Mouse (Mus musculus) embryonic stem cell, embryonic (primary cell): ENCODE data around the gene Rbpms2.

Experiments
- CTCF ChIA-PET, 4 experiments: fragments of 300-600 bp in 2 of 4; fragments of 350-600 bp in 2 of 4; sonication (Branson Sonifier 250); formaldehyde crosslinking; loops; one replicate each; lab custom pipeline; 2022; ENCODE audit warnings: inconsistent platforms in 2 of 4; lab: Charles Lee
- POLR2A ChIA-PET, 4 experiments: fragments of 300-600 bp in 2 of 4; fragments of 350-600 bp in 2 of 4; sonication (Branson Sonifier 250); formaldehyde crosslinking; loops; one replicate each; lab custom pipeline; 2022; ENCODE audit warnings: antibody characterized with exemption in 4 of 4, inconsistent platforms in 1 of 4; lab: Charles Lee

Rbpms2 gene

DNA sequence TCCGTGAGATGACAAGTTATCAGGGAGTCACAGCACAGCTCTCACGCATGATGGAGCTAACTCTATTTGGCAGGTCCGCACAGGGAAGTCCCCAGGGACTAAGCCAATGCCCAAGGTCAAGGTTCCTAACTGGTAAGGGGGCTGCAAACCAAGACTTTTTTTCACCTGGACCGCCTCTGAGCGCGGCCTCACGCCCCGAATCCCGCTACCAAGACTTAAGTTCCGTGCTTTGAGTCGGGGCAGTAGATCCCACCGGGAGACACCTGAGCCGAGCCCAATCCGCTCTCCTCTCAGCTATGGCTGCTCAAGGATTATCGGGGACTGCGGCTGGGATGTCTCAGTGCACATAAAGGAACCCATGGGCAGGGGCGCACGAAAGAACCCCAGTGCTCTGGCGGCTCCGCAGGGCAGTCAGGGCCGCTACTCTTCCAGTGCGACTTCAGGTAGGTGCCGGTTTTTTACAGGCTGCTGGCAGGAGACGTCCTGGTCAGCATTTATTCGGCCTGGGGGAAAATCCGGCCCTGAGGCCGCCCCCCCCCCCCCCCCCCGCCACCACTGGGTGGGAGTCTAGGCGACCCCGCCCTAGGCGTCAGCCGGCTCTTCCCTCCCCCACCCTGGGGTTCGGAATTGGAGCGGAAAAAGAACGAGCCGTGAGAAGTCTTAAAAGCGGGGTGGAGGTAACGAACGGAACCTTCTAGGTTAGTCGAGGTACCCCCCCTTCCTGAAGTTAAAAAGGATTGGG is at the start of gene Rbpms2:
Gene Rbpms2, plus strand, starts transcription at position 624 of the 742 bp plus-strand sequence.
- POLR2A ChIA-PET = interaction anchor here in 3 of 4 experiments (0.7 to 23.9 kb wide), 34 partner anchors 9 to 198 kb away, joined by 3 to 590 read pairs (median 6); partner anchors contain the start of genes Oaz2 (in 1 of the 3), Plekho2 (in 1 of the 3) and Zfp609 (in 1 of the 3)
- CTCF ChIA-PET = interaction anchor here (0.5 to 1.6 kb wide), 9 partner anchors 8 to 275 kb away, joined by 3 to 9 read pairs (median 4); no protein-coding TSS in a partner anchor

DNA sequence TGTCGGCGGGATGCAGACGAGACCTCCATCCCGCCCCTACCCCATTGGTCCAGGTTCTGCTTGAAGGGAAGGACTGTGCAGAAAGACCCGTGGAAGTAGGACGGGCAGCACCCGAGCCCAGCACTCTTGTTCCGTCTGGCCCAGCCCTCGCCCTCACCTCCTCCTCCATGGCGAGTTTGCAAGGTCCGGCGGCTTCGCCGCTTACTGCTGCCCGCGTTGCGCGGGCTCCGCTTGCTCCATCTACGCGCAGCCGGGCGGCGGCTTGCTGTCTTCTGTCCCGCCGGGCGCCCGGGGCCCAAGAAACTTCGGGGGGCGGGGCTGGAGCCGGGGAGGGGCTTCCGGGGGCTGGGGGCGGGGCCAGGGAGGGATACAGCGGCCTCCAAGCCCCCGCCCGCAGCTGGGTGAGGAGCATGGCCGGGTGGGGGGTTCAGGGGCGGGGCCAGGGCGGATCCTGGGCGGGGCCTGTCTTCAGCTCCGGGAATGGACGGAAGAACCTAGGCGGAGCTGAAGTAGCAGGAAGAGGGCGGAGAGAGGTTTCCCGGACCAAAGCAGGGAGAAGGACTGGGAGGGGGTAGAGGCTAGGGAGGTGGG is 49.6 kb upstream of the Rbpms2 start, which contains the start of gene Plekho2:
Gene Plekho2, minus strand, starts transcription at position 260 of the 591 bp plus-strand sequence.
- ChIA-PET CTCF (interaction anchor here (0.5 to 2.5 kb wide), 56 partner anchors 9 to 934 kb away, joined by 3 to 54 read pairs (median 5); partner anchors contain the start of genes Mtfmt (in 2 of the 4), Ankdd1a (in 1 of the 4), Fbxl22 (in 1 of the 4) and Spg21 (in 1 of the 4)), POLR2A (interaction anchor here in 3 of 4 experiments (0.6 to 2.9 kb wide), 63 partner anchors 9 to 1237 kb away, joined by 3 to 42 read pairs (median 5); partner anchors contain the start of genes Mtfmt (in 3 of the 3), Ankdd1a (in 1 of the 3), Hacd3 (in 1 of the 3) and Pdcd7 (in 1 of the 3))

DNA sequence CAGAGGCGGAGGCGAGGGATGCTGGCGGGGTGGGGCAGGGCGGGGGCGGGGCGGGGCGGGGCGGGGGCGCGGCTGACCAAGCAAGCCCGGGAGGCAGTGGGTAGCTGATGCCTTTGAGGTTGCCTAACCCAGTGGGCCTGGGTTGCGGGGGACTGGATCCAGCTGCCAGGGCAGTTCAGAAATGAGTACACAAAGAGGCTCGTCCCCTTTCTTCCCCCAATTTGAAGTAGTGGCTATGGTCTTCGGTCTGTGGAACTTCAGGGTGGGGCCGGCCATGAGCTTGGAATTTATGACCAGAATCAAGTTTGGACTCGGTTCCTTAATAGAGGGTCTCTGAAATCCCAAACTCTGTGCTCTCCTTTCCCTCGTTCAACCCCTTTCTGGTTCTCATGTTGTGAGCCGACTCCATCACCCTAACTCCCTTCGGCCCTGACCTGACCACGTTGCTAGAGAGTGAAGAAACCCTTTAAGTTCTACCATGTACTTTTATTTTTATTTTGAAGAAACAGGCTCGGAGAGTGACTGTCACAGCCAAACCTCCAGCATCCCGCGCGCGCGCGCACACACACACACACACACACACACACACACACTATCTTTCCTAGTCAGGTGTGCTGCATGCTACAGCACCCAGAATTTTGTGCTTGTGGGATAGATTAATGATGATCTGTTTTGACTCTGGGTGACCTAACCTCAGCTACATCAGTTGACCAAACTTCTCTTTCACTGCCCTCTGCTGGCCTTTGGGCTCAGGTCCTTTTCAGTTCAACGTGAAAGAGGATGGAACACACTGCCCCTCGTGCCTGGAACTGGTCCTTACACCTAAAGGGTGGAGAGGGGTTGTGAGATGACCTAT is 48.8 kb upstream of the Rbpms2 start:
- POLR2A ChIA-PET = interaction anchor here in 3 of 4 experiments (0.6 to 2.9 kb wide), 65 partner anchors 8 to 1238 kb away, joined by 3 to 42 read pairs (median 5); partner anchors contain the start of genes Mtfmt (in 3 of the 3), Ankdd1a (in 1 of the 3), Hacd3 (in 1 of the 3) and Pdcd7 (in 1 of the 3)

DNA sequence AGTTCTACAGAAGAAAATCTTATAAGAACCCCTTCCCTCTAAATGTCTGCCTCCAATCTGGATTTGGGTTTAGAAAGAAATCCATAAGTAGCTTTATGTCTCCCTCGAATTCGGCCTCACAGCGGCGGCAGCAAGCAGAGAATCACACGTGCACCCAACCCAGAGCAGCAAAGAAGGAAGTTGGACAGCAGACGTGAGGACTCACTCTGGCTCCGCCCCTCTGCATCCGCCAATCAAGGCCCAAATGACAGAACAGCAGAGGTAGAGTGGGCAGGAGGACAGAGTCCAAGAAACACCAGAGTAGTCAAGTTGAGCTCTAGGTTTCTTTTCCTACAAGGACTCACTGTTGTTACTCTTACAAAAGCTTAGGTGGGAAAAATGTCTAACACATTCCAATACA is 46.4 kb upstream of the Rbpms2 start:
- ChIA-PET POLR2A (interaction anchor here in 3 of 4 experiments (0.6 to 2.7 kb wide), 18 partner anchors 10 to 152 kb away, joined by 3 to 23 read pairs (median 3); partner anchors contain the start of gene Mtfmt (in 1 of the 3)), CTCF (interaction anchor here in 3 of 4 experiments (0.7 to 2.5 kb wide), 7 partner anchors 11 to 147 kb away, joined by 4 to 9 read pairs (median 5); partner anchors contain the start of genes Ankdd1a (in 1 of the 3) and Mtfmt (in 1 of the 3))

More for the DNA sequence above, 48.8 kb upstream of the Rbpms2 start:
- CTCF ChIA-PET = interaction anchor here (0.5 to 2.5 kb wide), 61 partner anchors 8 to 1196 kb away, joined by 3 to 54 read pairs (median 4); partner anchors contain the start of genes Mtfmt (in 2 of the 4), Ankdd1a (in 1 of the 4), Fbxl22 (in 1 of the 4) and Spg21 (in 1 of the 4)

DNA sequence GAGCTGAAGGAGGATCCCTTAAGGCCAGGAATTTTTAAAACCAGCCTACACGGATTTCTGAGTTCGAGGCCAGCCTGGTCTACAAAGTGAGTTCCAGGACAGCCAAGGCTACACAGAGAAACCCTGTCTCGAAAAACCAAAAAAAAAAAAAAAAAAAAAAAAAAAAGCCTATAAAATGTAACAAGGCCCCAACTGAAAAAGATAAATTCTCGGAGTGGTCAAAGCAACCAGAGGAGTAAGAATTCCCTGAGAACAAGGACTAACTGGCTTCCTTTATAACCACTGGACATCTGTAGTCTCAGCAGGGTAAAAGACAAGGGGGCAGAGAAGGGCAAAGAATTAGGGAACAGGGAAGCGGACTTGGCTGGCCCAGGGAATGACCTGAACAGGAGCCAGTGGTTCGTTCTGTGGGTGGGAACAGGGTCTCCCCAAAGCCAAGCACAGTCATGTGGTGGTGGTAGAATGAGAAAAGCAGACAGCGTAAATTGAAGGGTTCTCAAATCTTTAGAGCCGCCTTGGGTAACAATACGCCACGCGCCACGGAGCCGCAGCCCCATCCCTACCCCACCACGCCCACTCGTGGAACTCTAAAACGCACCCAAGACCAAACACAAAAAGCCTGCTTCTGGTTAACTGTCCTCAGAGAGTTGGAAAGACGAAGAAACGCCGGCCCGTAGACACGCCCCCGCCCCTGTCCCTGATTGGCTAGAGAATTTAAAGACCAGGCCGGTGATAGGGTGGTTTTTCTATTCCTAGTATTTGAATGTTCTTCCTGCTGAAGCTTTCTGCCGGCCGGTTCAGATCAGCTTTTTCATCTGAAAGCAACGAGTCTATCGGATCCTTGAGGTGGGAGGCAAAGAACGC is 42.8 kb upstream of the Rbpms2 start, which contains the start of gene Pif1:
Gene Pif1, plus strand, starts transcription at position 755 of the 864 bp plus-strand sequence.
- ChIA-PET CTCF (interaction anchor here (0.6 to 5.9 kb wide), 8 partner anchors 12 to 151 kb away, joined by 3 to 56 read pairs (median 4); partner anchors contain the start of gene Mtfmt (in 2 of the 4)), POLR2A (interaction anchor here (0.5 to 3.6 kb wide), 43 partner anchors 9 to 926 kb away, joined by 3 to 26 read pairs (median 3); partner anchors contain the start of genes Spg21 (in 2 of the 4), Mtfmt (in 1 of the 4) and Oaz2 (in 1 of the 4))

DNA sequence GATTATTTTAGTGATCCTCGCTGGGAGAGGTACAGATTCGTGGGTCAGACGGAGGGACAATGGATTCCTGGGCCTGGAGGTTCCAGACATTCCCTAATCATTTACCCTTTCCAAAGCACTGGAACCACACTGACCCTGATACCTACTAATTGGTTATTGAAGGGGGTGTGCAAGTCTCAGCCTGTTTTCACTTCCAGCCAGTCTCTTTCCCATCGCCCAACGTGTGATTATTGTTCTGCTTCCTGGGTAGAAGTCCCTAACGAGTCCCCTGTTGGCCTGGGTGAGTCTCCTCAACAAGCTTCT is 42.2 kb upstream of the Rbpms2 start:
- ChIA-PET POLR2A (interaction anchor here (0.6 to 3.6 kb wide), 42 partner anchors 9 to 925 kb away, joined by 3 to 26 read pairs (median 4); partner anchors contain the start of genes Spg21 (in 2 of the 4), Mtfmt (in 1 of the 4) and Oaz2 (in 1 of the 4)), CTCF (interaction anchor here (0.5 to 5.9 kb wide), 9 partner anchors 11 to 152 kb away, joined by 3 to 56 read pairs (median 6); partner anchors contain the start of gene Mtfmt (in 2 of the 4))

DNA sequence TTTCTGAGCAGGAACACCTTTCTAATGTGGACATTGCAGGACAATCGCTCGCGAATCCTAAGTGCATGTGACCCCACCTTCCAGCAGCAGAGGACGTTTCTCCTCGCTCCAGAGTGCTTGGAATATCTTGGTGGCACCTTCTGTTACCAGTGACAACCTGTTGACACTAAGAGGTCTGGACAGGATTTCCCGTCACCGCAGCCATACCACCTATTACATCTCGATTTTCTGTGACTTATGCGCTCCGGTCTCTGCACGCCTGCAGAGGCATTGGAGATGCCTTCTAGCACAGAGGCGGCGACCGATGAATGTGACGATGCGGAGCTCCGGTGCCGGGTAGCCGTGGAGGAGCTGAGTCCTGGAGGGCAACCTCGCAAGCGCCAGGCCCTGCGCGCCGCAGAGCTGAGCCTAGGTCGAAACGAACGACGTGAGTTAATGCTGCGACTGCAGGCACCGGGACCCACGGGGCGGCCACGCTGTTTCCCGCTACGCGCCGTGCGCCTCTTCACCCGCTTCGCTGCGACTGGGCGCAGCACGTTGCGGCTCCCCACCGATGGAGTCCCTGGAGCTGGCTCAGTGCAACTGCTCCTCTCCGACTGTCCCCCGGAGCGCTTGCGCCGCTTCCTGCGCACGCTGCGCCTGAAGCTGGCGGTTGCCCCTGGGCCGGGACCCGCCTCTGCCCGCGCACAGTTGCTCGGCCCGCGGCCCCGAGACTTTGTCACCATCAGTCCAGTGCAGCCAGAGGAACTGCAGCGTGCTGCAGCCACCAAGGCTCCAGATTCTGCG is 41.7 kb upstream of the Rbpms2 start:
- ChIA-PET POLR2A (interaction anchor here (0.5 to 3.6 kb wide), 62 partner anchors 8 to 1567 kb away, joined by 3 to 26 read pairs (median 4); partner anchors contain the start of genes Plekho2 (in 2 of the 4), Mtfmt (in 1 of the 4), Oaz2 (in 1 of the 4) and Spg21 (in 1 of the 4)), CTCF (interaction anchor here (0.5 to 5.9 kb wide), 17 partner anchors 11 to 321 kb away, joined by 3 to 56 read pairs (median 5); partner anchors contain the start of genes Csnk1g1 (in 1 of the 4), Mtfmt (in 1 of the 4) and Trip4 (in 1 of the 4))

DNA sequence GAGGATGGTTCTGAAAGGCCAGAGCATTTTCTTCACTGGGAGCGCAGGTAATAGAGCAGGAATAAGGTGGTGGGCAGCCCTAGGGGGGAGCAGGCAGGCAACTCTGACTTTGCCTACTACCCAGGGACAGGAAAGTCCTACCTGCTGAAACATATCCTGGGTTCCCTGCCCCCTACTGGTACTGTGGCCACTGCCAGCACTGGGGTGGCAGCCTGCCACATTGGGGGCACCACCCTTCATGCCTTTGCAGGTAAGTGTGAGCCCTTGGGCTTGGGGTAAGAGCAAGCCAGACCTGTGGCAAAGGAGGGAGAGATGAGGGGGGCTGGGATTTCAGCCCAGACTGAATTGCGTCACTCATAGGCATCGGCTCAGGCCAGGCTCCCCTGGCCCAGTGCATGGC is 40.4 kb upstream of the Rbpms2 start:
- ChIA-PET POLR2A (interaction anchor here in 3 of 4 experiments (0.5 to 3.6 kb wide), 17 partner anchors 8 to 758 kb away, joined by 3 to 26 read pairs (median 6); partner anchors contain the start of genes Plekho2 (in 2 of the 3) and Oaz2 (in 1 of the 3)), CTCF (interaction anchor here (0.5 to 5.9 kb wide), 12 partner anchors 9 to 1418 kb away, joined by 3 to 56 read pairs (median 5); partner anchors contain the start of gene Plekho2 (in 1 of the 4))

DNA sequence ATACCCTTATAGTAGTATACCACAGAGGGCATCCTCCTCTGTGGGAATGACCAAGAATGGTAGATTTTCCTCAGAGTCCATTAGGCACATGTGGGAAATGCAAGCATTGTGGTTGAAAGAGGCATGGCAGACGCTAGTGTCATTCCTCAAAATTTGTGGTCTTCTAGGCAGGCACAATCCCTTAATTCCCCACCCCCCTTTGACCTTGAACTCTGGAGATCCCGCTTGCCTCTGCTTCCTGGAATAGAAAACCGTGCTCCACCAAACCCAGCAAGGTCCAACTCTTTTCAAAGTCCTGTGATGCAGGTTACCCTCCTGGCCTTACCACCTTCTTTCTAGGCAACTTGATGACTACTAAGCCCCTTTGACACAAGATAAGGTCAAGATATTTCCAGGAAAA is 36.7 kb upstream of the Rbpms2 start:
- ChIA-PET CTCF (interaction anchor here (0.6 to 2.2 kb wide), 8 partner anchors 10 to 203 kb away, joined by 4 to 9 read pairs (median 6); partner anchors contain the start of gene Mtfmt (in 1 of the 4)), POLR2A (interaction anchor here in 3 of 4 experiments (0.5 to 15.0 kb wide), 27 partner anchors 9 to 1645 kb away, joined by 3 to 240 read pairs (median 4); partner anchors contain the start of genes Plekho2 (in 3 of the 3), Mtfmt (in 1 of the 3), Oaz2 (in 1 of the 3) and Spg21 (in 1 of the 3))

DNA sequence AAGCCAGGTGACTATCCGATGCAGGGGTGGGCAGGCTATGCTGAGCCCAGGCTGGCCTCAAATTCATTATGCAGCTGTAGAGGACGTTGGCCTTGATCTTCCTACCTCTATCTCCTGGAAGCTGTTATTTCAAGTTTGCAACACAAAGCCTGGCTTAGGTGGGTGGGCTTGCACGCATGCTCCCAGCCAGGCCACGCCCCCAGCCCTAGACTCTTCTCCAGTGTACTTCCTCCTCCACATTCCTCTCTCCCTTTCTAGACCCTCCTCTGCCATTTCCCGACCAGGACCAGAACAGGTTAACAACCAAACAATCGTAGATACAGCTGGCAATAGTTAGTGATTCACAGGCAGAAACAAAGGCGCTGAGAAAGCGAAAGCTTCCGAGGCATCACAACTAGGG is 35.9 kb upstream of the Rbpms2 start:
- POLR2A ChIA-PET = interaction anchor here in 3 of 4 experiments (0.5 to 15.0 kb wide), 56 partner anchors 8 to 1644 kb away, joined by 3 to 240 read pairs (median 3); partner anchors contain the start of genes Plekho2 (in 3 of the 3), Spg21 (in 3 of the 3), Mtfmt (in 2 of the 3) and Zfp609 (in 2 of the 3)
- CTCF ChIA-PET = interaction anchor here (0.5 to 2.3 kb wide), 31 partner anchors 10 to 247 kb away, joined by 3 to 25 read pairs (median 3); partner anchors contain the start of genes Plekho2 (in 2 of the 4), Mtfmt (in 1 of the 4) and Zfp609 (in 1 of the 4)

DNA sequence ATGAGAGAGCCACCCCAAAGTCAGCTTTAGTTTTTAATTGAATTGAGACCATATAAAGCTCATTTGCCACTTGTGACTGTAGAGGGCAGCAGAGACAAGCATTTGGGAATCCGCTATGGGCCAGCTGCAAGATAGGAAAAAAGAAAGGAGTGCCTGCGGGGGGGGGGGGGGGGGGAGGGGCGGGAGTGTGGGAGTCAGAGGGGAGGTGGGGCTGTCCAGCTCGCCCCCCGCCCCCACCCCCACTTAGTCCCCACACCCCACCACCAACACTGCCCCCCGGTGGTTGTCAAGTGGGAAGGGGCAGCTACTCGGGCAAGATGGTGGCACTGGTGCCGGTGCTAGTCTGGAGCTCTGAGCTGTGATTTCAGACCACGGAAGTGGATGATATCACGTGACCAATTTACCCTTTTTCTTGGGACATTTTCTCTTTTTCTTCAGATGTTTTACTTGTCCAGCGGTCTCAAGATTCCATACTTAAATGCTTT is 30.6 kb upstream of the Rbpms2 start:
- POLR2A ChIA-PET = interaction anchor here (0.6 to 15.0 kb wide), 72 partner anchors 8 to 1236 kb away, joined by 3 to 240 read pairs (median 4); partner anchors contain the start of genes Plekho2 (in 3 of the 4), Pif1 (in 2 of the 4), Ankdd1a (in 1 of the 4) and Mtfmt (in 1 of the 4)
- CTCF ChIA-PET = interaction anchor here (0.5 to 5.8 kb wide), 168 partner anchors 8 to 1445 kb away, joined by 3 to 63 read pairs (median 4); partner anchors contain the start of genes Pif1 (in 4 of the 4), Plekho2 (in 3 of the 4), Oaz2 (in 2 of the 4) and Aph1c (in 1 of the 4)

DNA sequence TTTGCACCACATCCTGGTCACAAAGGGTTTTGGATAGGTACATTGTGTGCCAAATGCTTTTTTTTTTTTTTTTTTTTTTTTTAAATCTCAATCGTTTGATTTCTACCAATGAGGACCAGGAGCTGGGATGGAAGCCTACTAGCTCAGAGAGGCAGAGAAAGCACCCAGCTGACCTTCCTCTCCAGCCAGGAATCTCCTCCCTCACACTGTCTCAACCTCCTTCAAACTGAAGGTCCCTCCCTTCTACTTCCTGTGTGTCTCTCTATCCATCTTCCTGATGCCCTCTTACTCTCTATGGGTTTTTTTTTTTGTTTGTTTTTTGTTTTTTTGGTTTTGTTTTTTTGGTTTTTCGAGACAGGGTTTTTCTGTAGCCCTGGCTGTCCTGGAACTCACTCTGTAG is 28.5 kb upstream of the Rbpms2 start:
- POLR2A ChIA-PET = interaction anchor here (0.6 to 15.0 kb wide), 53 partner anchors 7 to 403 kb away, joined by 3 to 240 read pairs (median 4); partner anchors contain the start of genes Pif1 (in 2 of the 4), Plekho2 (in 2 of the 4), Mtfmt (in 1 of the 4) and Oaz2 (in 1 of the 4)
- CTCF ChIA-PET = interaction anchor here (0.6 to 5.8 kb wide), 25 partner anchors 10 to 1234 kb away, joined by 3 to 54 read pairs (median 4); partner anchors contain the start of genes Aph1c (in 1 of the 4), Mtfmt (in 1 of the 4), Pdcd7 (in 1 of the 4) and Plekho2 (in 1 of the 4)
